Mouse (Mus musculus): ENCODE measurements around the gene 9230102O04Rik. TPM values are rescaled to one million over a fixed set of nuclear protein-coding genes. Genes with fewer than 3 reads are reported as not detected.
A peak's percentile ranks its signal among the peaks of the same experiment; 100 is the strongest.

9230102O04Rik gene
- total RNA-seq (2021), result not detected

GRCm38 (mm10) chr2:9888913-9889650, at the start of gene 9230102O04Rik:
9230102O04Rik (minus strand) TSS chr2:9889540.
- intact Hi-C loops (cut with DNase I), result loop anchor here (10.0 kb wide), 2 partner anchors 1134 to 1214 kb away; no protein-coding TSS in a partner anchor
- no peak for DNase-seq (ENCODE audit: low spot score in 2 of 2)

GRCm38 (mm10) chr2:9935965-9936364, 46.6 kb upstream of the 9230102O04Rik start:
- intact Hi-C loops (cut with DNase I), result no loop called here
- DNase-seq (ENCODE audit: low spot score in 2 of 2), result no peak

- DNase-seq (ENCODE audit: low spot score in 2 of 2), result peak in 1 of 2 experiments; percentile 9
These were observed 37.6 kb upstream of the 9230102O04Rik start for GRCm38 (mm10) chr2:9926905-9927283.

GRCm38 (mm10) chr2:9926194-9926904, 37.0 kb upstream of the 9230102O04Rik start:
- DNase-seq (ENCODE audit: low spot score in 2 of 2), result no peak
- intact Hi-C loops (cut with DNase I), result no loop called here

More at GRCm38 (mm10) chr2:9926905-9927283, 37.6 kb upstream of the 9230102O04Rik start:
- intact Hi-C loops (cut with DNase I), result no loop called here

GRCm38 (mm10) chr2:9918691-9919471, 29.5 kb upstream of the 9230102O04Rik start:
- intact Hi-C loops (cut with DNase I), result no loop called here
- no peak for DNase-seq (ENCODE audit: low spot score in 2 of 2)

GRCm38 (mm10) chr2:9917602-9918001, 28.3 kb upstream of the 9230102O04Rik start:
- intact Hi-C loops (cut with DNase I), result no loop called here
- peak in 1 of 2 experiments; percentile 32 for DNase-seq (ENCODE audit: low spot score in 2 of 2)

- DNase-seq (ENCODE audit: low spot score in 2 of 2), result no peak
- intact Hi-C loops (cut with DNase I), result no loop called here
These were observed 16.7 kb upstream of the 9230102O04Rik start for GRCm38 (mm10) chr2:9905995-9906394.

GRCm38 (mm10) chr2:9903854-9904560, 14.7 kb upstream of the 9230102O04Rik start:
- intact Hi-C loops (cut with DNase I), result no loop called here
- no peak for DNase-seq (ENCODE audit: low spot score in 2 of 2)

GRCm38 (mm10) chr2:9897846-9898245, 8.5 kb upstream of the 9230102O04Rik start:
- intact Hi-C loops (cut with DNase I), result no loop called here
- DNase-seq (ENCODE audit: low spot score in 2 of 2), result no peak

GRCm38 (mm10) chr2:9896097-9896770, 6.9 kb upstream of the 9230102O04Rik start:
- no peak for DNase-seq (ENCODE audit: low spot score in 2 of 2)
- intact Hi-C loops (cut with DNase I), result no loop called here

GRCm38 (mm10) chr2:9894836-9895593, 5.7 kb upstream of the 9230102O04Rik start:
- DNase-seq (ENCODE audit: low spot score in 2 of 2), result no peak
- intact Hi-C loops (cut with DNase I), result loop anchor here (5.0 kb wide), 1 partner anchor 477 kb away; the partner anchor contains the start of gene Sfmbt2

GRCm38 (mm10) chr2:9893272-9893953, 4.1 kb upstream of the 9230102O04Rik start:
- intact Hi-C loops (cut with DNase I), result loop anchor here (5.0 kb wide), 1 partner anchor 479 kb away; the partner anchor contains the start of gene Sfmbt2
- no peak for DNase-seq (ENCODE audit: low spot score in 2 of 2)

GRCm38 (mm10) chr2:9892541-9892940, 3.2 kb upstream of the 9230102O04Rik start:
- intact Hi-C loops (cut with DNase I), result loop anchor here (5.0 kb wide), 1 partner anchor 480 kb away; the partner anchor contains the start of gene Sfmbt2
- no peak for DNase-seq (ENCODE audit: low spot score in 2 of 2)

GRCm38 (mm10) chr2:9890906-9891305, 1.6 kb upstream of the 9230102O04Rik start:
- no peak for DNase-seq (ENCODE audit: low spot score in 2 of 2)
- intact Hi-C loops (cut with DNase I), result loop anchor here (5.0 kb wide), 1 partner anchor 481 kb away; the partner anchor contains the start of gene Sfmbt2

- intact Hi-C loops (cut with DNase I), result loop anchor here (5.0 kb wide), 1 partner anchor 482 kb away; the partner anchor contains the start of gene Sfmbt2
- no peak for DNase-seq (ENCODE audit: low spot score in 2 of 2)
These were observed 911 bp upstream of the 9230102O04Rik start for GRCm38 (mm10) chr2:9890251-9890650.

- no peak for DNase-seq (ENCODE audit: low spot score in 2 of 2)
- intact Hi-C loops (cut with DNase I), result loop anchor here (5.0 to 10.0 kb wide), 3 partner anchors 483 to 1215 kb away; partner anchors contain the start of gene Sfmbt2
These were observed 377 bp upstream of the 9230102O04Rik start, which contains the start of gene Gata3 for GRCm38 (mm10) chr2:9889651-9890183. Gata3 (minus strand) TSS chr2:9890034.

- no peak for DNase-seq (ENCODE audit: low spot score in 2 of 2)
- intact Hi-C loops (cut with DNase I), result loop anchor here (10.0 kb wide), 2 partner anchors 1133 to 1213 kb away; no protein-coding TSS in a partner anchor
These were observed 1.7 kb downstream of the 9230102O04Rik start for GRCm38 (mm10) chr2:9887636-9888035.
